Mouse (Mus musculus) adrenal gland, postnatal 36 days (tissue): ENCODE results near the gene Dbi. TPM values are rescaled to one million over a fixed set of nuclear protein-coding genes. Genes with fewer than 3 reads are reported as not detected.

Source experiments
- DNase-seq, 2 experiments: peaks; one replicate each; pipeline ENCODE4 v3.0.0; 2021; ENCODE audit warnings: mixed read lengths in 1 of 2
- long read RNA-seq, 2 experiments: library from polyadenylated mRNA; stranded (forward); transcript quantifications; one replicate each; pipeline ENCODE4 v2.0.0; 2021; ENCODE audit warnings: borderline sequencing depth in 2 of 2
- total RNA-seq, 2 experiments: library from RNA; stranded (reverse); gene quantifications; 2 replicates each; pipeline ENCODE4 v1.2.3; 2021

Dbi gene
- total RNA-seq, result 1,000 to 10,000 TPM in 1 of 2 experiments, 100 to 1,000 TPM in 1; 862 to 1,322 TPM
- long read RNA-seq, experiment 1, transcript Dbi-203 (4 exons, 396 nt), result minor isoform, 6 of 1,510 reads
- long read RNA-seq, experiment 1, transcript Dbi-201 (4 exons, 569 nt), result major isoform, 1,482 of 1,510 reads
- long read RNA-seq, experiment 1, partial matches to known transcripts, result 4 of 1,510 reads
- long read RNA-seq, experiment 1, other reads (novel, unspliced or antisense), result 14 of 1,510 reads
- long read RNA-seq, experiment 2, transcript Dbi-201 (4 exons, 569 nt), result major isoform, 1,262 of 1,299 reads
- long read RNA-seq, experiment 2, transcript Dbi-202 (3 exons, 504 nt), result minor isoform, 7 of 1,299 reads
- long read RNA-seq, experiment 2, partial matches to known transcripts, result 6 of 1,299 reads
- long read RNA-seq, experiment 2, other reads (novel, unspliced or antisense), result 18 of 1,299 reads

GRCm38 (mm10) chr1:120120969-120121811 is at the start of gene Dbi, which contains the start of gene 3110009E18Rik:
TSS of gene Dbi (minus strand) at chr1:120121078.
TSS of gene 3110009E18Rik (plus strand) at chr1:120121187.
- DNase-seq, result peak; percentile 99

DNA sequence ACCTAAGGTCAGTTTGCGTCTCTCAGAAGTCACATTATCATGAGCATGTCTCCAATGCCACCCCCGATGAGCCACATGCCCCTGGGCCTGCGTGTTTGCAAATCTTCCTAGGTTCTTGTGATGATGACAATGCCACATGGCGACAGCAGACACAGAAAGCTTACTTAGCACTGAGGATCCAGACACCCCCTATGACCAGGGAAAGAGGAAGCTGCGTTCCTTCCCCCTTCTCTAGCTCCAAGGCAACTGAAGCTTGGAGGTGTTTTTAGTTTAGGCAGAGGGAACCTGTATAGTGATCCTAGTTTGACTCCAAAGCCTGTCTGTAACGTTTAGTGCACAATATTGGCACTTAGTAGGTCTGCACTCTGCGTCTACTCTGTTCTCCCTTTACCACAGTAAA is 49.4 kb upstream of the Dbi start:
- no peak for DNase-seq

DNA sequence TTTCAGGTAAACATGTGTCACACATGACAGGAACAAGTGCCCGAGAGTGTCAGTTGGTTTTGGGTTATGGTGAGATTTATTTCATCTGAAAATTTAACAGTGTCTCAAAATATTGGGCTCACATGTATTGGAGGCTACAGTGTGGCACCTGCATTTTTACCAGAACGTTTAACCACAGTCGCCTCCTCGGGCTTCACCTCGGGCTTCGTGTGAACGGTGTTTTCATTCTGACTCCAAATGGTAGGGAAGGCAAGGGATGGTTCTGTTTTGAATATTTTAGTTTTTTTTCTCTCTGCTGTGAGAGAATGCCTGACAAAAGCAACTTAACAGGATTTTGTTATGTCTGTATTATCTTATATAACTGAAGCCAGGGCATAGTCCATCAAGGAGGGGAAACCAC is 47.8 kb upstream of the Dbi start:
- DNase-seq, result no peak

DNA sequence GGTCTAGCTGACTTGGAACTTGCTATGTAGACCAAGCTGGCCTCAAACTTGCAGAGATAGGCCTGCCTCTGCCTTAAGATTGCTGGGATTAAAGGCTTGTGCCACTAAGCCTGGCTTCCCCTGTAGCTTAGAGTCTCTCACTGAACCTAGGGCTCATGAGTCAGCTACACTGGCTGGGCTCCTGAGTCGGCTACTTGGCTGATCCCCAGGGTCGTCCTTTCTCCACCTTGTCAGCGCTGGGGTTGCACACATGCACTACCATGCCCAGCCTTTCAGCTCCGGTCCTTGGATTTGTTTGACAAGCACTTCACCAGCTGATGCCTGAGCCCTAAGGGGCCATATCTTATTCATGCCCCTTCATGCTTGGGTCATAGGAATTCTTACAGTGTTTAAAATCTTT is 47.1 kb upstream of the Dbi start:
- peak; percentile 19 to 31 for DNase-seq

DNA sequence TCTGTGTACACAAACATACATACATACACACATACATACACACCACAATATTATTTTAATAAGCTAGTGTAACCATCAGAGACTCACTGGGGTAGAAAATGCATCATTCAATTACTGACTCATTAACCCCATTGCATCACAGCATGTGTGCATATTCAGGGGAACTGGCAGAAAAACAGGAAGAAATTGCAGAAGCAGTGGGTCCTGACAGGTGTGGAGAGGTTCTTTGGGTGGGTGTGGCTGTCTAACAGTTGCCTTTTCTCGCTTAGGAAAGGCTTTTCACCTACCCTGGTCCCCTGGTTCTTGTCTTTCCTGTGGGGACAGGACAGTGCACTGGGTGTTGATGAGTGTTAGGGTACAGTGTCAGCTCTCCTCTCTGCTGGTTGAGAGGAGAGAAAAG is 41.7 kb upstream of the Dbi start:
- no peak for DNase-seq

GRCm38 (mm10) chr1:120161502-120161901 is 40.6 kb upstream of the Dbi start:
- DNase-seq, result no peak

DNA sequence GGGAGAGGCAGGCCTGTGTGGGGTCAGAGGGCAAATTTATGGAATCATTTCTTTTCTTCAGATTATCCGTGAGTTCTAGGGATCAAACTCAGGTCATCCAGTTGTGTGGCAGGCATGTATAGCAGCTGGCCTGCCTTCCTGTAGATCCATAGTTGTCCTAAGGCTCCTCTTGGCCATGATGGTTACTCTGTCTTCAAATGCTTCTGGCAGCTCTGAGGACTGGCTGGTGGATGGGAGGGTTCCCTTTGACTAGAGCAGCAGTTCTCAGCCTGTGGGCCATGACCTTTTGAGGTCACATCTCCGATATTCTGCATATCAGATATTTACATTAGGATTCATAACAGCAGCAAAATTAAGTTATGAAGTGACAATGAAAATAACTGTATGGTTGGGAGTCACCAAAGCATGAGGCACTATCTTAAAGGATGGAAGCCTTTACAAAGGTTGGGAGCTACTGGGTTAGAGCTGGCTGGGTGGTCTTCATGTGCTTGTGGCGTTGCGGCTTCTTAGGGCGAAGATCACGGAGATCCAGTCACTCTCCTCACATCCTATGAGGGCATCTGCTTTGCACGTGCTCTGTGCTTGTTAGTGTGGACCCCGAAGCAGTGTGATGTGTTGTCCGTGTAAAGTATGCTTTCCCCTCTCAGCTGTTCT is 37.7 kb upstream of the Dbi start:
- no peak for DNase-seq

DNA sequence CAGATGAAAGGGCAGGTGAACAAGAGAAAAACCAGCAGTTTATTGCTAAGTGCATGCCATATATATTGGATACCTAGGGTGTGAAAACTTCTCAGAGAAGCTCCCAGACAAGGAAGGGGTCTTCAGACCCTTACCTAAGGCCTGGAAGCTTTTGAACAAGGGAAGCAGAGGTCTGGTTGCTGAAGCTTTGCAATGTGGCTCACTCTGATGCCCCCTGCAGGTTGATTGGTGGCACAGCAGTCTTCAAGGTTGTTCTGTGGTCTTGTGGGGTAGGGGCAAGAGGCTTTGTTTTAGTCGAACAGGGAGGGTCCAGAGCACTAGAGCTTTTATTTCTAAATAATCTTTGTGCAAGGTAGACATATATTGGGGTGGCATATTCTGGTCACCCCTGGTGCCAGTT is 34.4 kb upstream of the Dbi start:
- DNase-seq, result peak; percentile 7 to 26

DNA sequence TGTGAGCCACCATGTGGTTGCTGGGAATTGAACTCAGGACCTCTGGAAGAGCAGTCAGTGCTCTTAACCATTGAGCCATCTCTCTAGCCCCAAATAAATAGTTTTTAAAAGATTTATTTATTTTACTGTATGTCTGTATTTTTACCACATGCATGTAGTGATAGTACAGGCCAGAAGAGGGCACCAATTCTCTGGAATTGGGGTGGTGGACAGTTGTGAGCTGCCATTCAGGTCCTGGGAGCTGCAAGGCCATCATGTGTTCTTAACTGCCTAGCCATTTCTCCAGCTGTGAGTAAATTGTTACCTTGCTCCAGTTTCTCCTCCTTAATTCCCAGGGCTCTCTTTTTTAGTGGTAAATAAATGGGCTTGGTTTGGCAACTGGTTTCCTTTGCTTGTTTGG is 33.4 kb upstream of the Dbi start:
- DNase-seq, result peak; percentile 50 to 68

GRCm38 (mm10) chr1:120146994-120147393 is 26.1 kb upstream of the Dbi start:
- DNase-seq, result no peak

DNA sequence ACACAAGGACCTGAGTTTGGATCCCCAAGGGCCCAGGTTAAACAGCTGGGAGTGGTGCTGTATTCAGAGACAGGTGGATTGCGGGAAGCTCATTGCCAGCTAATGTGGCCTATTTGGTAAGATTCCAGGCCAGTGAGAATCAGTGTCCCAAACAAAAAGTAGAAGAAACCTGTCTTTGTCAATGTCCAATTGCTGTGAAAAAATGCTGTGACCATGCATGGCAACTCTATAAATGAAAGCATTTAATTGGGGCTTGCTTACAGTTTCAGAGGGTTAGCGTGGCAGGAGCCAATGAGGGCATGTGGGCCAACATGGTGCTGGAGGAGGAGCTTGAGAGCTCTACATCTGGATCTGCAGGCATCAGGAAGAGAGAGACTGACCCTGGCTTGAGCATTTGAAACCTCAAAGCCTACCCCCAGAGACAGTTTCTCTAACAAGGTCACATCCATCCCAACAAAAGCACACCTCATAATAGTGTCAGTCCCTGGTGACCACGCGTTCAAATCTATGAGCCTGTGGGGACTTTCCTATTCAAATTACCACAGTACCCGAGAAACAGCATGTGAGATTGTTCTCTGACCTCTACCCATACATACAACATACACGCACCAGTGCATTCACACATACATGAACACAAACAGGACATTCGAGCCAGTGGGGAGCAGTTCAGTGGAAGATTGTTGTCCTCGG is 24.8 kb upstream of the Dbi start:
- DNase-seq, result no peak

GRCm38 (mm10) chr1:120142551-120142950 is 21.7 kb upstream of the Dbi start:
- DNase-seq, result peak in 1 of 2 experiments; percentile 45

GRCm38 (mm10) chr1:120140144-120140693 is 19.3 kb upstream of the Dbi start:
- no peak for DNase-seq

- no peak for DNase-seq
Measured at GRCm38 (mm10) chr1:120138923-120139540, 18.2 kb upstream of the Dbi start.

DNA sequence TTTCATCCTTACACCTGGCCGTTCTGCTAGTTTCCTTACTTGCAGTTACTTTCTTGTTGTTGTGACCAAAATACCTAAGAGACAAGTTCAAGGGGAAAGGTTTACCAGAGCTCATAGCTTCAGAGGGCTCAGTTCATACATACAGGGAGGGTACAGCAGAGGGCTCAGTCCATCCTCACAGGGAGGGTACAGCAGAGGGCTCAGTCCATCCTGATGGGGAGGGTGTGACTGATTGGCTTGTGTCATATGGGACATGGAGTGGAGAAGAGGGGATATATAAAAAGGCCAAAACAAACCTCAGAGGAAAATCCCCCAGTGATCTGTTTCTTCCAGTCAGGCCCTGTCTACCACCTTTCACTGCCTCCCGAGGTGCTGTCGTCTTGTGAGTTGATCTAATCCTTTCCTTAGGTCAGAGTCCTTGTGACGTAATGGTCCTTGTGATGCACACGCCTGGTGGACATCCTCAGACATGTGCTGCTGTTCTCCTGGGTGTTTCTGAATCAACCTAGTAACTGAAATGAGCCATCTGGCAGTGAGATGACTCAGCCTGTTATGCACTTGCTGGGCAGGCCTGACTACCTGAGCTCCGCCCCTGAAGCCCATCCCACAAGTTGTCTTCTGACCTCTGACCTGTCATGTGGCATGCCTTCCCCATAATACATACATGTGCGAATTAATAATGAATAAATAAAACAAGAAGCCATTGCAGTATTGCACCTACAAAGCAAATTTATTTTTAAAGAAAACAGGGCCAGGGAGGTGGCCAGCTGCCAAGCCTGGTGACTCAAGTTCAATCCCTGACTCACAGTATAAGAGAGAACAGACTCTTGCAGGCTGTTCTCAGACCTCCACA is 15.3 kb upstream of the Dbi start:
- DNase-seq, result peak; percentile 81 to 82

GRCm38 (mm10) chr1:120132376-120132775 is 11.5 kb upstream of the Dbi start:
- peak in 1 of 2 experiments; percentile 17 for DNase-seq

DNA sequence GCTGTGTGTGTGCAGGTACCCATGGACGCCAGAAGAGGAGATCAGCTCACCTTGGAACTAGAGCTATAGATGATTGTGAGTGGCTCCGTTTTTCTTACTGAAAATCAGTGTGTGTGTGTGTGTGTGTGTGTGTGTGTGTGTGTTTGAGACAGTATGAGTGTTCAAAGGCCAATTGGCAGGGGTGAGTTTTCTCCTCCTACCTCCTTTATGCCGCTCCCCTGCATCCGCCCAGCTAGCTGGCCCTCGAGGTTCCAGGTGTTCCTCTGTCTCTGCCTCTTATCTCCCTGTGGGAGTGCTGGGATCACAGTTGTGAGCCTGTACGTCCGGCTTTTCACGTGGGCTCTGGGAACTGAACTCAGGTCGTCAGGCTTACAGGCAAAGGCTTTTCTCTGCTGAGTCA is 5.4 kb upstream of the Dbi start:
- no peak for DNase-seq

DNA sequence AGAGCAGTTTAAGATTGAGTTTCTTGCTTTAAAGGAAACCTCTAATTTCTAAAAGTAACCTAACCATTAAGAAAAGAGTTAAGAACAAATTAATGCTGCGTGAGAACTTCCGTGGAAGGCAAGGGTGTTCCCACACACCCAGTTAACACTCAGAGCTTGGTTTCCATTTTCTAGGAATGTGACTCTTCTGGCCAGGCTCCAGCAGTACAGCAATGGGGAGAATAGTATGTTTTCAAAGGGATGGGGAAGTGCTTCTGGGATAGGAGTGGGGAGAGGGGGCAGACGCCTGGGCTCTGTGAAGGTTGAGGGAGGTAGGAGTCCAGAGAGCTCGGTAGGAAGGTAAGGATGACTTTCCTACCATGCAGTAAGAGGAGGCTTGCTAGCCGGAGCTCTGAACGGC is 4.6 kb upstream of the Dbi start:
- DNase-seq, result no peak

- peak; percentile 63 to 71 for DNase-seq
Measured at GRCm38 (mm10) chr1:120124839-120125238, 4.0 kb upstream of the Dbi start.
